Mouse (Mus musculus): ENCODE measurements at regions not wholly inside any gene's neighbourhood (a gene's known extent, or its start where the extent isn't known, plus 50 kb on each side); places are given as distances from the start of the nearest gene placed in this dataset.

- TF ChIP-seq CTCF (IDR thresholded peaks at IDR 0.05; ENCODE audit: borderline replicate concordance, insufficient read depth, low read depth, low read length) (no peak), POLR2A (IDR thresholded peaks at IDR 0.05; ENCODE audit: borderline replicate concordance, insufficient read depth, low read length) (no peak)
Measured at GRCm38 (mm10) chr10:113141606-113142005, 212.8 kb upstream of the Atxn7l3b start.
